Mouse (Mus musculus): ENCODE measurements at regions not wholly inside any gene's neighbourhood (a gene's known extent, or its start where the extent isn't known, plus 50 kb on each side); places are given as distances from the start of the nearest gene placed in this dataset.

GRCm38 (mm10) chr1:177367864-177368610, 74.1 kb upstream of the Zbtb18 start:
- TF ChIP-seq CTCF (IDR thresholded peaks at IDR 0.05; ENCODE audit: low read depth, low read length): no peak
- TF ChIP-seq POLR2A (IDR thresholded peaks at IDR 0.05; ENCODE audit: borderline replicate concordance, low read depth, low read length): no peak

Measured in bone marrow macrophage, adult 2 months (primary cell).